Mouse (Mus musculus) C2C12 (cell line): ENCODE measurements around the gene Gtf2i. TPM values are rescaled to one million over a fixed set of nuclear protein-coding genes. Genes with fewer than 3 reads are reported as not detected.

Source experiments
- H3K27me3 ChIP-seq: one replicate; pipeline ENCODE4 v1.6.1; 2011; ENCODE audit not compliant: control insufficient read depth, insufficient read depth, insufficient read length
- H3K36me3 ChIP-seq: one replicate; pipeline ENCODE4 v1.6.1; 2011; ENCODE audit not compliant: control insufficient read depth, insufficient read depth
- H3K4me3 ChIP-seq: one replicate; pipeline ENCODE4 v1.5.1; 2011; ENCODE audit warnings: mild to moderate bottlenecking, control low read depth; ENCODE audit not compliant: poor library complexity, insufficient read depth, severe bottlenecking
- H3K79me2 ChIP-seq: one replicate; pipeline ENCODE4 v1.6.1; 2011; ENCODE audit not compliant: control insufficient read depth, insufficient read depth
- H3K79me3 ChIP-seq: one replicate; pipeline ENCODE4 v1.6.1; 2011; ENCODE audit warnings: low read depth, control low read depth
- H3ac ChIP-seq: one replicate; pipeline ENCODE3; 2011; ENCODE audit warnings: low read depth; ENCODE audit not compliant: control insufficient read depth, insufficient read length
- CEBPB ChIP-seq: IDR thresholded peaks from one replicate; pipeline ENCODE4 v1.6.1; 2011; ENCODE audit warnings: low read depth, mild to moderate bottlenecking, control low read depth, moderate library complexity
- CTCF ChIP-seq: IDR thresholded peaks from one replicate; pipeline ENCODE4 v1.5.1; 2011; ENCODE audit not compliant: control insufficient read depth, insufficient read depth, insufficient read length
- FOSL1 ChIP-seq: IDR thresholded peaks from one replicate; pipeline ENCODE4 v1.8.0; 2011; ENCODE audit warnings: mild to moderate bottlenecking, low read length; ENCODE audit not compliant: poor library complexity, insufficient read depth, severe bottlenecking
- MAX ChIP-seq: IDR thresholded peaks from one replicate; pipeline ENCODE4 v1.6.1; 2011; ENCODE audit warnings: mild to moderate bottlenecking, control low read depth
- MYOD1 ChIP-seq: IDR thresholded peaks from one replicate; pipeline ENCODE4 v1.6.1; 2011; ENCODE audit warnings: low read depth; ENCODE audit not compliant: control insufficient read depth, insufficient read length
- MYOG ChIP-seq: IDR thresholded peaks from one replicate; pipeline ENCODE4 v1.6.1; 2011; ENCODE audit not compliant: control insufficient read depth, insufficient read length; ENCODE audit errors: extremely low read depth
- USF1 ChIP-seq: IDR thresholded peaks from one replicate; pipeline ENCODE4 v1.6.1; 2011; ENCODE audit warnings: low read depth, mild to moderate bottlenecking, control low read depth, moderate library complexity
- polyA plus RNA-seq: library from polyadenylated mRNA; unstranded; fragments of >200 nt; fragmentation: generic; extraction: Trizol; gene quantifications from one replicate; pipeline ENCODE4 v1.2.1, GENCODE M21; 2012; ENCODE audit warnings: missing spikeins

Gtf2i gene
- polyA plus RNA-seq, 1 experiment: 75.9 TPM

GRCm38 (mm10) chr5:134271421-134271820, 43.1 kb downstream of the Gtf2i start:
- Histone ChIP-seq H3K36me3 (peaks cover 48% of the 10 kb centered on the region), H3K79me2 (no peaks in the 10 kb centered on the region), H3K79me3 (no peaks in the 10 kb centered on the region), H3ac (no peak overlapping the region), H3K4me3 (no peak overlapping the region), H3K27me3 (no peaks in the 10 kb centered on the region)
- TF ChIP-seq CEBPB: no peak
- TF ChIP-seq MAX: no peak
- TF ChIP-seq MYOD1: no peak
- no peak for TF ChIP-seq FOSL1
- TF ChIP-seq MYOG: no peak
- no peak for TF ChIP-seq CTCF
- TF ChIP-seq USF1: no peak

GRCm38 (mm10) chr5:134270566-134270965, 44.0 kb downstream of the Gtf2i start:
- H3K79me2 ChIP-seq: no peaks in the 10 kb centered on the region
- H3K36me3 ChIP-seq: peaks cover 42% of the 10 kb centered on the region
- no peaks in the 10 kb centered on the region for H3K79me3 ChIP-seq
- no peak overlapping the region for H3ac ChIP-seq
- TF ChIP-seq CTCF (no peak), FOSL1 (no peak), MAX (no peak), MYOD1 (no peak)
- H3K4me3 ChIP-seq: no peak overlapping the region
- H3K27me3 ChIP-seq: no peaks in the 10 kb centered on the region

- Histone ChIP-seq H3K27me3 (no peaks in the 10 kb centered on the region), H3ac (no peak overlapping the region), H3K79me2 (no peaks in the 10 kb centered on the region), H3K4me3 (no peak overlapping the region), H3K79me3 (no peaks in the 10 kb centered on the region), H3K36me3 (peaks cover 46% of the 10 kb centered on the region)
- TF ChIP-seq CTCF (no peak), MYOG (no peak), MAX (no peak), USF1 (no peak), MYOD1 (no peak), CEBPB (no peak), FOSL1 (no peak)
Measured at GRCm38 (mm10) chr5:134269751-134270150, 44.8 kb downstream of the Gtf2i start.

- TF ChIP-seq CTCF (no peak), MAX (no peak), FOSL1 (no peak), MYOG (no peak), MYOD1 (no peak), CEBPB (no peak), USF1 (no peak)
- Histone ChIP-seq H3K27me3 (no peaks in the 10 kb centered on the region), H3K79me3 (no peaks in the 10 kb centered on the region), H3K4me3 (no peak overlapping the region), H3ac (no peak overlapping the region), H3K36me3 (peaks cover 47% of the 10 kb centered on the region), H3K79me2 (no peaks in the 10 kb centered on the region)
Measured at GRCm38 (mm10) chr5:134268751-134269150, 45.8 kb downstream of the Gtf2i start.

- TF ChIP-seq FOSL1 (no peak), MYOG (no peak), CTCF (no peak), USF1 (no peak), MAX (no peak), MYOD1 (no peak), CEBPB (no peak)
- no peaks in the 10 kb centered on the region for H3K79me3 ChIP-seq
- no peaks in the 10 kb centered on the region for H3K27me3 ChIP-seq
- no peak overlapping the region for H3ac ChIP-seq
- H3K4me3 ChIP-seq: no peak overlapping the region
- no peaks in the 10 kb centered on the region for H3K79me2 ChIP-seq
- H3K36me3 ChIP-seq: peaks cover 50% of the 10 kb centered on the region
Measured at GRCm38 (mm10) chr5:134266404-134266803, 48.2 kb downstream of the Gtf2i start.

GRCm38 (mm10) chr5:134265890-134266289, 48.7 kb downstream of the Gtf2i start:
- Histone ChIP-seq H3K27me3 (no peaks in the 10 kb centered on the region), H3K4me3 (no peak overlapping the region), H3ac (no peak overlapping the region), H3K79me3 (no peaks in the 10 kb centered on the region), H3K79me2 (no peaks in the 10 kb centered on the region), H3K36me3 (peaks cover 54% of the 10 kb centered on the region)
- TF ChIP-seq FOSL1 (no peak), CEBPB (no peak), USF1 (no peak), MAX (no peak), MYOD1 (no peak), MYOG (no peak), CTCF (no peak)
